Mouse (Mus musculus): ENCODE data around the gene Syt1.

DNA sequence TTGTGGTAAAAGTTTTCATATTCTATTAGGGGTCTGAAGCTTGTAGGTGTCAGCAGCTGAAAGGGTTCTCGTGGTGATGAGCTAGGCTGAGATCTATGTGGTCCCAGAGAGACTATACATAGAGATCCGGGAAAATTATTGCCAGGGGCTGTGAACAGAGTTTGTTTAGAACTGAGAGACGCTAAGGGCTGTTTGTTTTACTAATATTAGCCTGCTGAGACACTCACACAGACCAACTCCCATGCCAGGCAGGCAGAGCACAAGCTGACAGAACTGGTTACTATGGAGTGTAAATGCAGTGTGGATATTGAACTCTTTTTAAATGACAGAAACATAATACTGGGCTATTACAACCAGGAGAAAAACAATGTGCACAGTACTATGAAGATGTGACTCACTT lies 384.4 kb downstream of the Syt1 start:
- TF ChIP-seq TAL1 (IDR thresholded peaks at IDR 0.05; ENCODE audit: low read length) (no peak), GATA1 (IDR thresholded peaks at IDR 0.05; ENCODE audit: low read length) (no peak)

Data from erythroblast, embryonic 14.5 days (primary cell).